Mouse (Mus musculus) frontal cortex, adult (tissue): Measurements from ENCODE around the gene Tmem59l.

Experiments
- ATAC-seq: cut with Nextera tagmentation; 2 replicates; pipeline ENCODE4 v1.9.2; 2017; ENCODE audit warnings: mild to moderate bottlenecking, moderate library complexity, mixed read lengths; ENCODE audit not compliant: low TSS enrichment

Gene Tmem59l

GRCm38 (mm10) chr8:70490061-70490879, 3.1 kb upstream of the Tmem59l start:
- ATAC-seq = no peak

- ATAC-seq = no peak
Measured at GRCm38 (mm10) chr8:70489576-70489975, 2.4 kb upstream of the Tmem59l start.

- ATAC-seq = no peak
Measured at GRCm38 (mm10) chr8:70488931-70489470, 1.8 kb upstream of the Tmem59l start.

- no peak for ATAC-seq
Measured at GRCm38 (mm10) chr8:70487993-70488796, 1.0 kb upstream of the Tmem59l start.

GRCm38 (mm10) chr8:70486191-70486681, 922 bp downstream of the Tmem59l start:
- peak; percentile 29; the same call in 1 of the 2 replicates for ATAC-seq

- no peak for ATAC-seq
Measured at GRCm38 (mm10) chr8:70482943-70483342, 4.2 kb downstream of the Tmem59l start.

GRCm38 (mm10) chr8:70481908-70482307, 5.2 kb downstream of the Tmem59l start:
- ATAC-seq = peak; percentile 77

- ATAC-seq = no peak
Measured at GRCm38 (mm10) chr8:70477269-70477982, 9.7 kb downstream of the Tmem59l start.

- ATAC-seq = peak; percentile 79
Measured at GRCm38 (mm10) chr8:70476333-70477268, 10.6 kb downstream of the Tmem59l start, which contains the start of gene Klhl26. Gene Klhl26, minus strand, starts transcription at chr8:70476968.

- ATAC-seq = no peak
Measured at GRCm38 (mm10) chr8:70471856-70472255, 15.3 kb downstream of the Tmem59l start.

- ATAC-seq = peak; percentile 51; the same call in 1 of the 2 replicates
Measured at GRCm38 (mm10) chr8:70469938-70470337, 17.2 kb downstream of the Tmem59l start.

- peak; percentile 62 for ATAC-seq
Measured at GRCm38 (mm10) chr8:70469295-70469916, 17.8 kb downstream of the Tmem59l start.

GRCm38 (mm10) chr8:70468733-70469132, 18.4 kb downstream of the Tmem59l start:
- ATAC-seq = no peak

GRCm38 (mm10) chr8:70467907-70468306, 19.3 kb downstream of the Tmem59l start:
- ATAC-seq = no peak

GRCm38 (mm10) chr8:70467229-70467725, 19.9 kb downstream of the Tmem59l start:
- no peak for ATAC-seq

- ATAC-seq = no peak
Measured at GRCm38 (mm10) chr8:70466771-70467170, 20.4 kb downstream of the Tmem59l start.

GRCm38 (mm10) chr8:70466305-70466704, 20.9 kb downstream of the Tmem59l start:
- no peak for ATAC-seq

- ATAC-seq = no peak
Measured at GRCm38 (mm10) chr8:70465701-70466100, 21.5 kb downstream of the Tmem59l start.

GRCm38 (mm10) chr8:70464162-70464561, 23.0 kb downstream of the Tmem59l start:
- no peak for ATAC-seq

GRCm38 (mm10) chr8:70463306-70463705, 23.9 kb downstream of the Tmem59l start:
- ATAC-seq = peak; percentile 83
